Mouse (Mus musculus): ENCODE data around the gene Gpr89.

Gene Gpr89

GRCm38 (mm10) chr3:96820116-96820915, 84.8 kb downstream of the Gpr89 start:
- DNase-seq: no peak

Data from retina, postnatal 1 day (tissue).